Mouse (Mus musculus): Measurements from ENCODE around the gene Gtf2e1. TPM values are rescaled to one million over a fixed set of nuclear protein-coding genes. Genes with fewer than 3 reads are reported as not detected.

The Gtf2e1 gene
- total RNA-seq, 2 experiments from 2014 or later = 6.8 to 7.5 TPM

DNA sequence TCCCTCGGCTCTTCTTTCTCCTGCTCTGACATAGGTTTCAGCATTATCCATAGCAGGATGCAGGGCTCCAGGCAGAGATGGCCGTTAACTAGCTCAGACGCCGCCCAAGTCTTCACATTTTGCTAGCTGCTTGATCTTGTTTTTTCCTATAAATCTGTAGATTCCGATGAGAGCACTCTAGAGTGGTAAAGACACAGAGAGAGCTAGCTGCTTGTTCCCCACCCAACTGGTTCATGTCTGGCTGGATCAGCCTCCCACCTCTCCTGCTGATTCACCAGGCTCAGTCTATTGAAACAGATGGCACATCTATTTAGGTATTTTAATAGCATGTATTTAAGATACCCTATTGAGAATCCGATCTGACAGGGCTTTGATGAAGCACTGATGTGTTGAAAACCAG lies 44.6 kb downstream of the Gtf2e1 start:
- intact Hi-C loops (cut with DNase I) = no loop called here
- no peak for DNase-seq

GRCm38 (mm10) chr16:37486826-37487612 lies 52.6 kb downstream of the Gtf2e1 start:
- intact Hi-C loops (cut with DNase I) = no loop called here
- no peak for DNase-seq

DNA sequence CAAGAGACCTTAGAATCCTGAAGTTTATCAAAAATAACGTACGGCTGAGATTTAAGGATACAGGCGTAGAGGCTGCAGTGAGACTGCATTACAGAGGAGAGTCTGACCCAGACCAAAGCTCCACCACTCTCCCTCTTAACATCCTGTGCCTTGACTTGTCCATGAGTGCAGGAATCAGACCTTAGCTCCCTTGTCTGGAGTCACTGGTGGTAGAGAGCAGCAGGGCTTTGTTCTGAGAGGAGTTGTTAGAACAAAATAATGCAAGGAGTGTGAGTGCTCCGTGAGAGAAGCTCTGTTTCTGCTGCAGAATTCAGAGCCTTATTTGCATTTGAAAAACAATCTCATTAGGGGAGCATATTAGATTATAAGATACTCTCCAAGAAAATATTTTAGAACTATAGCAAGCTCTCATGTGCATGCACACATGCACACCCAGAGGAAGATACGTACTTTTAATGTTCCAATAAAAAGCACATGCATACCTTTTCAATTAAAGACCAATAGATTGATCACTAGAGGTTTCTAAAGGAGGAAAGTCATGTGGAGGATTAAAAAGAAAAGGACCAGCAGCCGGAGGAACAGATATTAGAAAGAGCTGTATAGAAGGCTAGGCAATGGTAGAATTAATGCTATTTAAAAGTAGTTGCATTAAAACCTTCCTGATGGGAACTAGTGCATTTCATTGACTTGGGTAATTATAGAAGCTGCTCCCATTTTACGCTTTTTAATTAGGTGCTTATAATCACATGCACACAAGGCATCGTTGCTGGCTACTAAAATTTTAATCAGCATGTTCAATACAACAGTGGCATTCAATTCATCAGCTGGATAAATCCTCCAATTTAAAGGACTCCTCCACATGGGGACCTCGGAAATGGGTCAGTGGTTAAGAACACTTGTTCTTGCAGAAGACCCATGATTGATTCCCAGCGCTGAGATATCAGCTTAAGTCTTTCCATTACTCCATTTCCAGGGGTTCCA lies 61.0 kb downstream of the Gtf2e1 start:
- intact Hi-C loops (cut with DNase I) = no loop called here
- DNase-seq = no peak

DNA sequence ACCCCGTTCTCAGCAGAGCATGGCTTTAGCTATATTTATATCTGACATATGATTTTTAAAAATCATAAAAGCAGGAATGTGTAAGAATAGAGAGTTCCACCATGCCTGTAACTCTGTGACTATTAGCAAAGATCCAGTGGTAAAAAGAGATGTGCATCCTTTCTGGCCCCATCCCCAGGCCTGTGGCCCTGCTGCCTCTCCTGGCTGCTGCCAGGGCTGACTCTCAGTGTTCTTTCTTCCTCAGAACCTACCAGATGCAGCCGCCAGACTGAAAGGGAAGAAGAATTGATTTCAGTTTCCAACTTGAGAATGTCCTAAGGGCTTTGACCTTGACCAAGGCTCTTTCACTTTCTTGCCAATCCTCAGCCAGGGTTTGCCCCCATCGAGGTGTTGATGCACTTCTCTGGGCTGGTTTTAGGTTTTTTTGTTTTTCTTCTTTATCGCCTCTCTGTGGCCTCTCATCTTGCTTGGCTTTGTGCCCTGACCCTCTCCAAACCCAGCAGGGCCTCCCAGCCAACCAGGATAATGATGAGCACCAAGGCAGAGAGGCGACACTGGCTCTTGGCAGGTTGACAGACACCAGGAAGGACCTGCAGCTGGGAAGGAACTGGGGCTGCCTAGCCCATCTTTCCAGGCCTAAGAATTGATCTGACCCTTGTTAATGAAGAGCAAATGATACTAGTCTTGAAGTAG lies 66.8 kb downstream of the Gtf2e1 start:
- intact Hi-C loops (cut with DNase I) = no loop called here
- DNase-seq = no peak

DNA sequence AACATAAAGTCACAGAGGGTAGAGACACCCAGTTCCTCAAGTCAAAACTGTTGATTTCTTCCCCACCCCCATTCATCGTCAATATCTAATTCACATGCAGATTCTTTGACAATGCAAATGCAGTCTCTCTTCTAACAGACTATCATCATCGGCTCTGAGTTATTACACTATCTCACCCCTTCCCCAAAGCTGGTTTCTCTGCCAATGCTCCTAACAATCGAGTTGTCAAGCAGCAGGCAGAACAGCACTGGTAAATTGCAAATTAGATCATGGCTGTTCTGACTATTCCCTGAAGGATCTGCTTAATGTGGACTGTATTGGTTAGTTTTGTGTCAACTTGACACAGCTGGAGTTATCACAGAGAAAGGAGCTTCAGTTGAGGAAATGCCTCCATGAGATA lies 70.0 kb downstream of the Gtf2e1 start:
- no peak for DNase-seq
- intact Hi-C loops (cut with DNase I) = no loop called here

- no peak for DNase-seq
- intact Hi-C loops (cut with DNase I) = no loop called here
These were observed 75.6 kb downstream of the Gtf2e1 start for GRCm38 (mm10) chr16:37463981-37464380.

- DNase-seq = no peak
- intact Hi-C loops (cut with DNase I) = no loop called here
These were observed 76.7 kb downstream of the Gtf2e1 start for GRCm38 (mm10) chr16:37462886-37463285.

DNA sequence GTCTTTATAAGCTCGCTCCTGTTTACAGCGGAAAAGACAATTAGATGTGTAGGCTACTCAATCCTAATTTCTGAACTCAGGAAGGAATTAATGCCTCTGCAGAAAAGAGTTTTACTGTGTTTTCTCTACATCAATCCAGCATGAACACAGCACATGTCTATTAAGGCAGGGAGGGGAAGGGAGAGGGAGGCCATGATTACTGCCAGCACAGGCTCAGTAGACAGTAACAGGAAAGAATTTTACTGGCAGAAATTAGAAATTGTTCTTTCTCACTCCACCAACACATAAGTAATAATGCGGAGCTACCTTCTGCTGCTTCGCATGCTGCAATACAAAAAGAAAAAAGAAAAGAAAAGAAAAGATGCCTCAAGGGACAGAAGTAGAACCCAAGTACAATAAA lies 78.0 kb downstream of the Gtf2e1 start:
- intact Hi-C loops (cut with DNase I) = no loop called here
- DNase-seq = no peak

Other genes starting within 250 kb of the Gtf2e1 start
- gene Stxbp5l, start 154.8 kb downstream of the Gtf2e1 start, total RNA-seq (2021) = not detected
- 1 to 10 TPM; 7.6 to 8.6 TPM for gene Rabl3, start 96 bp upstream of the Gtf2e1 start, total RNA-seq (2021)
- under 1 TPM in 1 of 2 experiments, not detected in 1; 0.12 TPM for gene Hgd, start 40.4 kb upstream of the Gtf2e1 start, total RNA-seq (2021)
- gene Ndufb4, start 114.7 kb upstream of the Gtf2e1 start, total RNA-seq (2021) = 100 to 1,000 TPM; 124 to 140 TPM
- gene Fstl1, start 237.1 kb upstream of the Gtf2e1 start, total RNA-seq (2021) = 100 to 1,000 TPM; 221 to 228 TPM